Mouse (Mus musculus): ENCODE measurements around the gene Btbd3. TPM values are rescaled to one million over a fixed set of nuclear protein-coding genes. Genes with fewer than 3 reads are reported as not detected.

The Btbd3 gene
- polyA plus RNA-seq, 1 experiment from 2014 or later = 8.3 TPM

DNA sequence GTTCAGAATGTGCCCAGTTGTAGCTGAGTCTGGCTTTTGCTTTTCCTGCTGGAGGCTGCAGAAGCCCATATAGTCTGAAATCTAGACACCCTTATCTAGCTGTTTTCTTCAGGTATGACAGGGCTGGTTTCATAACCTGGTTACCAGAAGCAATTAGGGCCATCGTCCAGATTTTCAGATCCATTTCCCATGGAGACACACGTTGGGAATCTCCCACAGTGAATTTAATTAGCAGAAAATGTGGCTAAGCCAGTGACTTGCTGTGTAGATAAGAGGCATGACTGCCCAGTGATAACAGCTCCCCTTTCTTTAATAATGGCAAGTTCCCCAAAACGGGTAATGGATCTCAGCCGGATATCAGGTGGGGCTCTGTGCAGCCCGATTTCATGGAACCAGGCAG, 146.7 kb downstream of the Btbd3 start:
- Histone ChIP-seq H3K9me3 (no peaks in the 10 kb centered on the region), H3K4me3 (no peak overlapping the region), H3K27ac (replicated peaks) (no peak overlapping the region), H3K9ac (no peak overlapping the region), H3K27me3 (replicated peaks) (no peaks in the 10 kb centered on the region), H3K36me3 (no peaks in the 10 kb centered on the region), H3K4me1 (no peaks in the 10 kb centered on the region), H3K4me2 (no peak overlapping the region)
- ATAC-seq (ENCODE audit: extremely low read depth, insufficient number of reproducible peaks, low FRiP score, low TSS enrichment) = no peak
- WGBS = 42% methylated on average over 5 of the region's 5 CpGs

DNA sequence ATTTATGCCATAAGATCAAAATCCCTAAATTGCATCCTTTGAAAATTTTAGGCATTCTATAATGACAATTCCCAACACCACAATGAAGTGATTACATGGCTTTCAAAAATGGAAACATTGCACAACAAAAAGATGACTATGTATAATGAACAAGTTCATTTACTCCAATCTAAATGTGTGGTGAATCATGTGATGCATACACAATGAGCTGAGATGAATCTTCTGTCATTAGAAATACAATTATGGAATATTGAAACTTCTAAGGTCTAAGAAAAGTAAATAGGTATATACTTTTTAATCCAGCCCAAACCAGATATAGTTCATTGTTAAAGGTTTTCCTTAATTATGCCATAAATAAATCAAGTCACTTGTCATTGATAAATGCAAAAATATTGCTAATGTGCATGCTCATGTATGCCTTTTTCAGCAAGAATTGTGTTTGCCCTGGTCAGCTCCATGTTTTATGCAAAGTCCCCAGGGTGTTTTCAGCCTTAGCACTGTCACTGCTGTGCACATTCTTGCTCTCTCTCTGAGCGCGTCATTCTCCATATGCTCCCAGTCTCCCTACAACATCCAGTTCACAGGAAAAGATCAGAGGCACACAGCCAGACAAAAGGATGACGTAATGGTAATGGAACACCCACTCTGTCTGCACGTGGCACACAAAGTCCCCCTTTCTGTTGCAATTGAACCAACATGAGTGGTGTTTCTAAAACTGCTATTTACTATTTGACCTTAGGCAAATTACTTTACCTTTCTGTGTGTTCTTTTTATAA, 149.6 kb downstream of the Btbd3 start:
- Histone ChIP-seq H3K27ac (replicated peaks) (no peak overlapping the region), H3K9me3 (no peaks in the 10 kb centered on the region), H3K4me1 (no peaks in the 10 kb centered on the region), H3K27me3 (replicated peaks) (no peaks in the 10 kb centered on the region), H3K36me3 (no peaks in the 10 kb centered on the region), H3K4me3 (no peak overlapping the region), H3K9ac (no peak overlapping the region), H3K4me2 (no peak overlapping the region)
- no peak; the same call in 1 of the 2 replicates for ATAC-seq (ENCODE audit: extremely low read depth, insufficient number of reproducible peaks, low FRiP score, low TSS enrichment)
- 38% methylated on average over 4 of the region's 4 CpGs for WGBS

DNA sequence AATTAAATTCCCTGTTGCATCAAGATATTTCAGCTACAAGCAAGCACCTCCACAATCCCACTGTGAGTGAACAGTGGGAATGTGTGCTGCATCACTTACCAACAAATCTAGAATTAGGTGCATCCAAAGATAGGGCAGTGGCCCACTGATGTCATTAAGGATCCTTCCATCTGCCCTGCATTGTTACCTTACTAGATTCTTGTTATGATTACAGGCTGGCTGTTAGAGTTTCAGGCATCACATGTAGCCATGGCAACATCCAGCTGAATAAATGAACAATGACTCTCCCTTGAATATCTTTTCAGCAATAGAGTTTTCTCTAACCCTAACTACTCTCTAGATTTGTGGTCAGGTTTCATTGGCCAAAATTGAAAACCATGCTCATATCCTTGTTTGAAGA, 150.3 kb downstream of the Btbd3 start:
- Histone ChIP-seq H3K36me3 (no peaks in the 10 kb centered on the region), H3K4me2 (no peak overlapping the region), H3K9ac (no peak overlapping the region), H3K4me1 (no peaks in the 10 kb centered on the region), H3K27me3 (replicated peaks) (no peaks in the 10 kb centered on the region), H3K9me3 (no peaks in the 10 kb centered on the region), H3K27ac (replicated peaks) (no peak overlapping the region), H3K4me3 (no peak overlapping the region)
- ATAC-seq (ENCODE audit: extremely low read depth, insufficient number of reproducible peaks, low FRiP score, low TSS enrichment) = no peak

DNA sequence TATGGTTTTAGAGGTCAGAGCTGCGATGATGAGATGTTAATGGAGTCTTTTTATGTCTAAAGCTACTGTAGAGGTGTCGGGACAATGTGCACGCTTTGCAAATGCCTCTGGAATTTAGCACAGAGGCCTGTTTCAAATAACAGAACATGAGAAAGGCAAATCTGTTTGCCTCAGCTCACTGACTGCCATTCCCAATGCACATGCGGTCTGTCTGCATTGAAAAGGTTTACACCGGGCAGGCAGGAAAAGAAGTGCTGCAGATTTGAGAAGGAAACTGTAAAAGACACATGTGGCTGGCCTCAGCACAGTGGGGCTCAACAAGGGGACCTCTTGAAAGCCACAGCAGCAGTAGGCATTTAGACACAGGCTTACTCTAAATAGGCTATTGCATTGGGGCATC, 156.2 kb downstream of the Btbd3 start:
- no peak overlapping the region for H3K4me2 ChIP-seq
- H3K4me3 ChIP-seq = no peak overlapping the region
- H3K27ac ChIP-seq (replicated peaks) = no peak overlapping the region
- no peak overlapping the region for H3K9ac ChIP-seq
- no peak for ATAC-seq (ENCODE audit: extremely low read depth, insufficient number of reproducible peaks, low FRiP score, low TSS enrichment)
- no peaks in the 10 kb centered on the region for H3K9me3 ChIP-seq
- H3K36me3 ChIP-seq = no peaks in the 10 kb centered on the region
- no peaks in the 10 kb centered on the region for H3K4me1 ChIP-seq
- H3K27me3 ChIP-seq (replicated peaks) = no peaks in the 10 kb centered on the region
- 44% methylated on average over 5 of the region's 5 CpGs for WGBS

DNA sequence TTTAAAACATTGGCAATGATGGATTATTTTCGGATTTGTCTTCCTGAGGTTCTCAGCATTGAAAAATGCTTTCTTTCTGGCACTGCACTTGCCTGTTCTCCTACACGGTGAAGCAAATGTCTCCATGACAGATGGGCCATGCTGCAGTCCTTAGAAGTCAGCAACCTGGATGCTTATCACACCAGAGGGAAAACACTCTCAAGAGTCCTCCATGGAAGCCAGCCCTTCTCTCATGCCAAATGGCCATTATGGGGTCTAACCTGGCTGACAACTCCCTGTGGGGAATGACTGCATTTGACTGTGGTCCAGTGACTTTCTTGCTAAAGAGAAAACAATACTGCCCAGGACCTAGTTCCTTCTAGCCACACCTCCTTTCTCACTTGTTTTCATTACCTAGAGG, 166.0 kb downstream of the Btbd3 start:
- Histone ChIP-seq H3K27me3 (replicated peaks) (no peaks in the 10 kb centered on the region), H3K9me3 (no peaks in the 10 kb centered on the region), H3K36me3 (no peaks in the 10 kb centered on the region), H3K9ac (no peak overlapping the region), H3K27ac (replicated peaks) (no peak overlapping the region), H3K4me3 (no peak overlapping the region), H3K4me1 (no peaks in the 10 kb centered on the region), H3K4me2 (no peak overlapping the region)
- no peak for ATAC-seq (ENCODE audit: extremely low read depth, insufficient number of reproducible peaks, low FRiP score, low TSS enrichment)
- 51% methylated on average over 2 of the region's 2 CpGs for WGBS

DNA sequence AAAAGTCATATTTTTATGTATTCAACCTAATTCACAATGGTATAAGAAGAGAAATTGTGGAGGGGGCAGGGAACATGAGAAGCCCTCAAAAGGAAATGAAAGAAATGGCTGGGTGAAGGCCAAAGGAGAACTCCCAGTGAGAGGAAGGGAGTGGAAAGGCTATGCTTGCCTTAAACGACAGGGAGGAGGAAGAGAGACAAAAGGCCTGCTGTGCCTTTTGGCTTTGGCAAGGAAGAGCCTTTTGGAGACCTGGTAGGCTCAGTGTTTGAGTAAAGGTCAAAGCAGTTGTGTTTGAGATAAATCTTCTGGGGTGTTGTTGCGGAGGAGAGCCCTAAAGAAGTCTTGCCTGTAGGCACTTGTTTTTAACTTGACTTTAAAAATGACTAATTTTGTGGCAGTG, 175.6 kb downstream of the Btbd3 start:
- Histone ChIP-seq H3K4me3 (no peak overlapping the region), H3K4me1 (no peaks in the 10 kb centered on the region), H3K9me3 (no peaks in the 10 kb centered on the region), H3K9ac (no peak overlapping the region), H3K27ac (replicated peaks) (no peak overlapping the region), H3K4me2 (no peak overlapping the region), H3K27me3 (replicated peaks) (no peaks in the 10 kb centered on the region), H3K36me3 (no peaks in the 10 kb centered on the region)
- no peak for ATAC-seq (ENCODE audit: extremely low read depth, insufficient number of reproducible peaks, low FRiP score, low TSS enrichment)
- 37% methylated on average over 2 of the region's 2 CpGs for WGBS

DNA sequence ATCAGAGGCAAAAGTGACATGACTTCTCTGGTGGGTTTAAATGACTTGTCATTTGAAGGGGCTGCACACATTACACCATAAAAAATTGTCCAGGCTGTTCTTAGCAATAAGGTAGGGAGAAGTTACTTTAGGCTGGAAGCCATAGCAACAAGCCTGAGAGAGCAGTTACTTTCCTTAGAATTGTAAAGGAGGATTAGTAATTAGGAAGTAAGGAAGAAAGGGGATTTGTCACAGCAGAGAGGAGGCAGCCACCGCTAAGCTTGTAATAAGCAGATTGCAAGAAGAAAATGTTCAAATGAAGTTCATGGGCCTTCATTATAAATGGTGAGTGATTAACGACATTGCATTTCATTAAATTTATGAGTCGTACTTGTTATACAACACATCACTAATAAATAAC, 190.1 kb downstream of the Btbd3 start:
- Histone ChIP-seq H3K4me1 (no peaks in the 10 kb centered on the region), H3K9me3 (no peaks in the 10 kb centered on the region), H3K27ac (replicated peaks) (no peak overlapping the region), H3K9ac (no peak overlapping the region), H3K4me3 (no peak overlapping the region), H3K36me3 (no peaks in the 10 kb centered on the region), H3K4me2 (no peak overlapping the region), H3K27me3 (replicated peaks) (no peaks in the 10 kb centered on the region)
- WGBS = 75% methylated on average over 3 of the region's 3 CpGs
- ATAC-seq (ENCODE audit: extremely low read depth, insufficient number of reproducible peaks, low FRiP score, low TSS enrichment) = no peak

DNA sequence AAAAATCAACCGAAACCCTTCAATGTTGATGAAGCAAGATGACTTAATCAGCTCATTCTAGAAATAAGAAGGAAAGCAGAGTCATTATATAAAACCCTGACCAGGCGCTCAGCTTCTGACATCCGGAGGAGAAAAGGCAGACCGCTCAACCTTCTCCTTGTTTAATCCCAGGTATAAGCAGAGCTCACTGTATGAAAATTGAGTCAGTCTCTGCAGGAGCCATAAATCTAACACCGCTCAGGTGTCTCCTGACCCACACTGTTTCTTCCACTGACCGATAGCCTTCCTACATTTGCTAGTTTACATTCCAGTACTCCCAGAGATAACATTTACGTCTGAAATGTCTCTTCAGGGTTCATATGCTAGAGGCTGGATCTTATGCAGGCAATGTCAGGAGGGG, 190.6 kb downstream of the Btbd3 start:
- H3K27me3 ChIP-seq (replicated peaks) = no peaks in the 10 kb centered on the region
- no peaks in the 10 kb centered on the region for H3K36me3 ChIP-seq
- no peak for ATAC-seq (ENCODE audit: extremely low read depth, insufficient number of reproducible peaks, low FRiP score, low TSS enrichment)
- H3K27ac ChIP-seq (replicated peaks) = no peak overlapping the region
- no peak overlapping the region for H3K9ac ChIP-seq
- 71% methylated on average over 7 of the region's 7 CpGs for WGBS
- H3K4me3 ChIP-seq = no peak overlapping the region
- no peaks in the 10 kb centered on the region for H3K4me1 ChIP-seq
- H3K9me3 ChIP-seq = no peaks in the 10 kb centered on the region
- H3K4me2 ChIP-seq = no peak overlapping the region

DNA sequence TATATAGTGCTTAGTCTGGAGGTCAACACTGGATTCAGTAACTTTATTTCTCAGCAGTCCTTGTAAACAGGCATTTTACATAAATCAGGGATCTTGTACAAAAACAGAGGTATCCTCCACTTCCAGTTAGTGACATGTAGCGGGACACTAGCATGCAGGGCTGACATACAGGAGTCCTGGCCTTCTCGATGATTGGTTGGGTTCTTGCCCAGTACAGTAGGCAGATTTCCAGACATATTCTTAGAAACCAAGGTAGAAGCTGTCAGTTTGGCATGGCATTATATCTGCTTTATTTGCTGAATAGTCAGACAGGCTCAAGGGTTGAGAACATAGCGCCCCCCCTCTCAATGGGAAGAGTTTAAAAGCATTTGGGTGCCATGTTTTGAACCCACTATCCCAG, 191.3 kb downstream of the Btbd3 start:
- ATAC-seq (ENCODE audit: extremely low read depth, insufficient number of reproducible peaks, low FRiP score, low TSS enrichment) = no peak

DNA sequence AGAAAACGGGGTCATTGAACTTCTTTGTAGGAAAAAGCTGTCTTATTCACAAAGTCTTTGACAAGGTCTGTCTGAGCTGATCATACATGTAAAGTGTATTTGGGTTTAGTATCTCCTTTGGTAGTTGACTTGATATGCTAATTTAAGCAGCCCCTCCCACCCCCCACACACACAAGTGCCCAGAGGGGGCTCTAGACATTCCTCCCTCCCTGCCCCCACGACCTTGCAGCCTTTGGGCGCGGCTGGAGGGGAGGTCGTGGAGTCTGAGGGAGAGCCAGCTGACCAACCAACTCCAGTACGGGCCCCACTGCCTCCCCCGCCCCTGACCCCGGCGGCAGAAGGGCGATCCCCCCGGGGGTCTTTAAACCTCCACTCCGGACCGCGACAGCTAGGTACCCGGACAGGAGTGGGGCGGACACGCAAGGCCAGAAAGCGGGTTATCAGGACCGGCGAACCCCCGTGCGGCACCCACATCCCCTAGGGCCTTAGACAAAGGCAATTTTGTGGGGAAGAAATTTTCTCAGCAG, 211.7 kb downstream of the Btbd3 start:
- Histone ChIP-seq H3K4me1 (no peaks in the 10 kb centered on the region), H3K27ac (replicated peaks) (no peak overlapping the region), H3K27me3 (replicated peaks) (no peaks in the 10 kb centered on the region), H3K9me3 (no peaks in the 10 kb centered on the region), H3K4me2 (no peak overlapping the region), H3K36me3 (no peaks in the 10 kb centered on the region), H3K4me3 (no peak overlapping the region), H3K9ac (no peak overlapping the region)
- 64% methylated on average over 22 of the region's 22 CpGs for WGBS
- ATAC-seq (ENCODE audit: extremely low read depth, insufficient number of reproducible peaks, low FRiP score, low TSS enrichment) = no peak

More for the DNA sequence above, 191.3 kb downstream of the Btbd3 start:
- no peak overlapping the region for H3K4me3 ChIP-seq
- no peaks in the 10 kb centered on the region for H3K36me3 ChIP-seq
- no peak overlapping the region for H3K4me2 ChIP-seq
- H3K27me3 ChIP-seq (replicated peaks) = no peaks in the 10 kb centered on the region
- no peaks in the 10 kb centered on the region for H3K4me1 ChIP-seq
- 79% methylated on average over 3 of the region's 3 CpGs for WGBS
- no peaks in the 10 kb centered on the region for H3K9me3 ChIP-seq
- H3K27ac ChIP-seq (replicated peaks) = no peak overlapping the region
- H3K9ac ChIP-seq = no peak overlapping the region

DNA sequence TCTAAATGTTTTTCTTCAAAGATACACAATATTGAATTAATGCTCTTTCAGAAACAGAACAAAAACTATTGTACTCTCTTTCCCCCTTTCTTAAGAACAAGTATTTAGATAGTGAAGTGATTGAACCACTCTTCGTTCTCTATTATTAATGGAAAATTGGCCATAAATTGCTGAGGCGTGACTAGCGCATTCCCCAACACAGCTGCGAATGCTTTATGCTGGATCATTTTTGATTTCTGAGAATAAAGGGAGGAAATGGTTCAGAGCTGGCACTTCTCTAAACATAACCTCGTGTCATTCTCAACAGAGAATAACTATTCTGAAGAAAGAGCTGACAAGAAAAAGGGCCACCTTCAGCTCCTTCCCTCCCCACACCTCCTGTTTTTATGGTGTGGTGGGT, 217.0 kb downstream of the Btbd3 start:
- H3K9ac ChIP-seq = no peak overlapping the region
- H3K4me2 ChIP-seq = no peak overlapping the region
- WGBS = 82% methylated on average over 5 of the region's 5 CpGs
- no peak for ATAC-seq (ENCODE audit: extremely low read depth, insufficient number of reproducible peaks, low FRiP score, low TSS enrichment)
- no peak overlapping the region for H3K4me3 ChIP-seq
- H3K27ac ChIP-seq (replicated peaks) = no peak overlapping the region
- no peaks in the 10 kb centered on the region for H3K27me3 ChIP-seq (replicated peaks)
- no peaks in the 10 kb centered on the region for H3K36me3 ChIP-seq
- H3K4me1 ChIP-seq = no peaks in the 10 kb centered on the region
- H3K9me3 ChIP-seq = no peaks in the 10 kb centered on the region

DNA sequence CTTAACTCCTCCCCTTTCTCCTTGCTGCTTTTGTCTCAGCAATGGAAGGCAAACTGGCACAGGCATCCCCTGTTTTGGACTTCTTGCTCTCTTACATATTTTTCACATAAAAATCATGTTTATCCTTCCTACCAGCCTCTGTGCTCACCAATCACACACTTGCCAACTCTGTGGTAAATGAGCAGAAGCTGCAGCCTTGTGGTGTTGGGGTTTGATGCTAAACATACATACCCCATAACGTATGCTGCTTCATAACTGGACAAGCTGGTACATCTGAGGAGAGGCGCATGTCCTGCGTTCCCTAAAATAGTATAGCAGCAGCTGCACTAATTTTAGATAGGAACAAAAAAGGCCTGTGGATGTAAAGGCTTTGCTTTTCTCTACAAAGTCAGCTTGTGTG, 220.1 kb downstream of the Btbd3 start:
- Histone ChIP-seq H3K36me3 (no peaks in the 10 kb centered on the region), H3K9ac (no peak overlapping the region), H3K9me3 (no peaks in the 10 kb centered on the region), H3K27me3 (replicated peaks) (no peaks in the 10 kb centered on the region), H3K4me2 (no peak overlapping the region), H3K4me3 (no peak overlapping the region), H3K4me1 (no peaks in the 10 kb centered on the region), H3K27ac (replicated peaks) (no peak overlapping the region)
- ATAC-seq (ENCODE audit: extremely low read depth, insufficient number of reproducible peaks, low FRiP score, low TSS enrichment) = no peak
- WGBS = 61% methylated on average over 3 of the region's 3 CpGs

Data from heart, embryonic 13.5 days (tissue).